Mouse (Mus musculus): ENCODE data around the gene 9230104L09Rik.

- TF ChIP-seq USF1 (IDR thresholded peaks at IDR 0.05; ENCODE audit: low read depth), result no peak
- TF ChIP-seq POLR2A (IDR thresholded peaks at IDR 0.05; ENCODE audit: insufficient read length, low read depth), result peak; percentile 80
- TF ChIP-seq TCF12 (IDR thresholded peaks at IDR 0.05; ENCODE audit: insufficient read depth, poor library complexity, severe bottlenecking), result no peak
- peak in 1 of 3 experiments; percentile 34 for TF ChIP-seq MYOG (IDR thresholded peaks at IDR 0.05; ENCODE audit: control insufficient read depth in 1 of 3, insufficient read depth in 1 of 3, insufficient read length in 2 of 3, low read depth in 2 of 3)
- TF ChIP-seq POLR2AphosphoS2 (IDR thresholded peaks at IDR 0.05; ENCODE audit: insufficient read length, low read depth), result peak; percentile 82
- no peak for TF ChIP-seq MAX (IDR thresholded peaks at IDR 0.05; ENCODE audit: low read depth)
- no peak for TF ChIP-seq E2F4 (IDR thresholded peaks at IDR 0.05; ENCODE audit: insufficient read depth)
- TF ChIP-seq TCF3 (IDR thresholded peaks at IDR 0.05; ENCODE audit: insufficient read length, low read depth), result no peak
- TF ChIP-seq CEBPB (IDR thresholded peaks at IDR 0.05; ENCODE audit: insufficient read depth, poor library complexity, severe bottlenecking), result no peak
- no peak for TF ChIP-seq SRF (IDR thresholded peaks at IDR 0.05; ENCODE audit: control insufficient read depth, insufficient read length, low read depth)
Observed at GRCm38 (mm10) chr2:148875335-148875811, 10.5 kb upstream of the 9230104L09Rik start, which contains the start of gene Cst3.
